Mouse (Mus musculus) liver, embryonic 14.5 days (tissue): ENCODE measurements around the gene Med12.

Experiments used
- CTCF ChIP-seq: IDR thresholded peaks from 2 replicates; pipeline ENCODE4 v1.5.1; 2016; ENCODE audit warnings: antibody characterized with exemption, low read depth, control low read depth
- EP300 ChIP-seq: IDR thresholded peaks from 2 replicates; pipeline ENCODE4 v1.6.1; 2016; ENCODE audit warnings: antibody characterized with exemption, low read depth

DNA sequence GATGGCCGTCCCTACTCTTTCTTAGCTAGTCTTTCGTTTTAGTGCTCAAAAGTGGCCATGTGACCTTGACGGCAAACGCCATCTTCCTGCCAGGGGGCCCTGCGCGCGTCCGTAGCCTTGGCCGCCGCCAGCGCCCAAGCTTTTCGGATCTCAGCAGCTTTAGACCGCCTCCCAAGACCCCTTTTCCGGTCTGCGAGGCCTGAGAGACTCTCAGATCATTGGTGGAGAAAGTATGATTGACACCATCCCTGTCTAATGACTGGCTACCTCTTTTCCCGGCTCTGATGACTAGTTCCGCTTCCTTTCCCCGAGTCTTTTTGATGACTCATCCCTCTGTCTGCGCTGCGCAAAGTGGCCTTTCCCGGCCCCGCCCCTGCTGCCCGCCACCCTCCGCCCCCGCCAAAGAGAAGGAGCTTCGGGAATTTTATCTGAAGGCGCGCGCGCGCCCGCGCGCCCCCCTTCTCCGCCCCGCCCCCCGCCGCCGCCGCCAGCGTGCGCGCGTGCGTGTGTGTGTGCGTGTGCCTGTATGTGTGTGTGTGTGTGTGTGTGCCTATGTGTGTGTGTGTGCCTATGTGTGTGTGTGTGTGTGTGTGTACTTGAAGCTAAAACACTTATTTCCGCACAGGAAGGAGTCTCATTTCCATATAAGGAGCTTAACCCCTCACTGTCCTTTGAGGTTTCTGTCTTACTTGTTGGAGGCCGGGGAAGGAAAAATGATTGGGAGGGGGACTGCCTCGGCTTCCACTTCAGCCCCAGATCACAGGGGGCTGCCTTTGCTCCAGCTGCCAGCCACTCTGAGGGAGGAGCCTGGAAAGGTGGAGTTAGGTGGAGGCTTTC lies 58.8 kb downstream of the Med12 start:
- no peak for TF ChIP-seq CTCF
- TF ChIP-seq EP300 = no peak
